Comparison of ENCODE assay signal across 8 mouse cellular contexts in genomic region chr15:77029331-77029991, GRCm38 (mm10). TPM values are rescaled to one million over a fixed set of nuclear protein-coding genes. Genes with fewer than 3 reads are reported as not detected.
DNase-seq lines count a peak whose midpoint lies in the region; ATAC-seq and TF ChIP-seq lines count a peak whose summit lies in the region.

No protein-coding gene starts in this region.

- H3K9me3 ChIP-seq in heart, postnatal 0 days (replicated peaks; ENCODE audit: control insufficient read depth, low read length) = no peaks in the 10 kb centered on the region

- 0 out of 2 replicates have a peak overlapping the region, but pooled peaks have one; percentile 3 for H3K4me2 ChIP-seq in heart, postnatal 0 days (ENCODE audit: low read depth, low read length)

- H3K9ac ChIP-seq in heart, postnatal 0 days (replicated peaks; ENCODE audit: low read depth, low read length) = no peak overlapping the region

- no peaks in the 10 kb centered on the region for H3K36me3 ChIP-seq in heart, postnatal 0 days (replicated peaks; ENCODE audit: control insufficient read depth, insufficient read depth, low read length)

- peak; percentile 87 for TF ChIP-seq EP300 in heart, postnatal 0 days (IDR thresholded peaks at IDR 0.05; ENCODE audit: low read depth)

- ATAC-seq in CD4-positive, CD25-positive, alpha-beta regulatory T cell, adult 4 months = no peak
- peak; percentile 56 for ATAC-seq in heart, postnatal 0 days (ENCODE audit: insufficient read depth, low read depth)

- peak; percentile 99 for TF ChIP-seq CTCF in heart, postnatal 0 days (IDR thresholded peaks at IDR 0.05; ENCODE audit: low read depth)

- H3K27ac ChIP-seq in heart, postnatal 0 days (ENCODE audit: low read depth) = peak overlapping the region; percentile 64

- peaks cover 21% of the 10 kb centered on the region for H3K4me1 ChIP-seq in heart, postnatal 0 days (ENCODE audit: control insufficient read depth, insufficient read depth)

- no peak overlapping the region for H3K4me3 ChIP-seq in heart, postnatal 0 days (ENCODE audit: low read depth, low read length)

- 23% methylated on average over 7 of the region's 7 CpGs for WGBS in heart, postnatal 0 days

- no peaks in the 10 kb centered on the region for H3K27me3 ChIP-seq in heart, postnatal 0 days (ENCODE audit: control insufficient read depth, insufficient read depth, low read length)

- peak; percentile 60 for DNase-seq in CD4-positive, CD25-positive, alpha-beta regulatory T cell, adult 2 months (ENCODE audit: low read depth, low spot score)
- DNase-seq in c-Kit-positive CD71-negative TER-119-negative erythroid progenitor cells, embryonic 14.5 days (ENCODE audit: low read depth) = peak; percentile 25
- peak; percentile 86 for DNase-seq in fibroblast of lung, adult 2 months (ENCODE audit: low read depth)
- peak; percentile 87 for DNase-seq in heart, postnatal 0 days (ENCODE audit: low spot score)
- peak; percentile 77 for DNase-seq in kidney, postnatal 14 days
- DNase-seq in lung, postnatal 10 days = peak; percentile 77
- peak; percentile 43 for DNase-seq in right cerebral cortex, postnatal 14 days

RNA-seq across cellular contexts. Expression of gene Apol6, which starts 15.1 kb away (rescaled TPM):
- polyA plus RNA-seq in CD4-positive, CD25-positive, alpha-beta regulatory T cell, adult 4 months (2017; shearing (Covaris generic)) = not detected
- total RNA-seq in heart, postnatal 0 days (2014; rRNA removed; ENCODE audit: low replicate concordance) = not detected in 2 replicates
- polyA plus RNA-seq in heart, postnatal 0 days (2015; fragmentation: Nextera tagmentation; extraction: Ambion mirVana) = 0.11 TPM in 2 replicates

RNA-seq across cellular contexts. Expression of gene Mb, which starts 21.0 kb away (rescaled TPM):
- polyA plus RNA-seq in CD4-positive, CD25-positive, alpha-beta regulatory T cell, adult 4 months (2017; shearing (Covaris generic)) = not detected
- 4,504 and 5,889 TPM in 2 replicates for total RNA-seq in heart, postnatal 0 days (2014; rRNA removed; ENCODE audit: low replicate concordance)
- 3,958 and 4,151 TPM in 2 replicates for polyA plus RNA-seq in heart, postnatal 0 days (2015; fragmentation: Nextera tagmentation; extraction: Ambion mirVana)

Comparison
In these comparisons a context has a peak if more than half of its experiments do, and no peak if none do; other contexts are left out.
1. DNase-seq: peak in every context shown above with its lines; median percentile 87 in heart, postnatal 0 days; 86 in fibroblast of lung, adult 2 months; 77 in kidney, postnatal 14 days; 77 in lung, postnatal 10 days; 60 in CD4-positive, CD25-positive, alpha-beta regulatory T cell, adult 2 months; 43 in right cerebral cortex, postnatal 14 days; 25 in c-Kit-positive CD71-negative TER-119-negative erythroid progenitor cells, embryonic 14.5 days.
2. RNA of gene Mb, which starts 21.0 kb away (polyA plus RNA-seq): 3,958 to 4,151 TPM in heart, postnatal 0 days; not detected in CD4-positive, CD25-positive, alpha-beta regulatory T cell, adult 4 months; every median in the first group is over 1,000 times any median in the second.